Mouse (Mus musculus) mouse embryonic stem cell (cell line): ENCODE measurements at regions not wholly inside any gene's neighbourhood (a gene's known extent, or its start where the extent isn't known, plus 50 kb on each side); places are given as distances from the start of the nearest gene placed in this dataset.
"Not testable (repeated sequence)": the region's sequence is repeated elsewhere in the genome, so short reads cannot be mapped to it uniquely, and the experiment has no call there.

ENCODE experiments used
- in situ Hi-C, 2 experiments: fragments of 300-500 bp; cut with MboI; formaldehyde crosslinking; loops; 1 replicate in 1 of 2; 3 replicates in 1 of 2; pipeline ENCODE4 v1.14.3; 2019 to 2020; ENCODE audit warnings: low sequenced_read_pairs in 2 of 2, low pct_unique_long_range_greater_than_20kb in 1 of 2, mixed read lengths in 1 of 2; ENCODE audit not compliant: unreplicated experiment in 1 of 2

GRCm38 (mm10) chr12:114757948-114758347, 1214.2 kb downstream of the Adam6a start:
- in situ Hi-C loops = not testable (repeated sequence)

GRCm38 (mm10) chr12:114764211-114764610, 1220.5 kb downstream of the Adam6a start:
- in situ Hi-C loops = not testable (repeated sequence)

- in situ Hi-C loops = not testable (repeated sequence)
Measured at GRCm38 (mm10) chr12:114775414-114775813, 1231.7 kb downstream of the Adam6a start.

GRCm38 (mm10) chr12:114804422-114804821, 1243.1 kb upstream of the Zfp386 start:
- in situ Hi-C loops = no loop called here

- in situ Hi-C loops = loop anchor here in 1 of 2 experiments (5.0 kb wide), 1 partner anchor 103 kb away; no protein-coding TSS in a partner anchor
Measured at GRCm38 (mm10) chr12:114809186-114809585, 1238.3 kb upstream of the Zfp386 start.

GRCm38 (mm10) chr12:114816858-114817257, 1230.7 kb upstream of the Zfp386 start:
- in situ Hi-C loops = loop anchor here (5.0 kb wide), 1 partner anchor 120 kb away; no protein-coding TSS in a partner anchor

- in situ Hi-C loops = loop anchor here in 1 of 2 experiments (25.0 kb wide), 1 partner anchor 371 kb away; no protein-coding TSS in a partner anchor
Measured at GRCm38 (mm10) chr12:114832916-114833315, 1214.6 kb upstream of the Zfp386 start.
